Mouse (Mus musculus): ENCODE measurements around the gene Rbm18.

The Rbm18 gene

DNA sequence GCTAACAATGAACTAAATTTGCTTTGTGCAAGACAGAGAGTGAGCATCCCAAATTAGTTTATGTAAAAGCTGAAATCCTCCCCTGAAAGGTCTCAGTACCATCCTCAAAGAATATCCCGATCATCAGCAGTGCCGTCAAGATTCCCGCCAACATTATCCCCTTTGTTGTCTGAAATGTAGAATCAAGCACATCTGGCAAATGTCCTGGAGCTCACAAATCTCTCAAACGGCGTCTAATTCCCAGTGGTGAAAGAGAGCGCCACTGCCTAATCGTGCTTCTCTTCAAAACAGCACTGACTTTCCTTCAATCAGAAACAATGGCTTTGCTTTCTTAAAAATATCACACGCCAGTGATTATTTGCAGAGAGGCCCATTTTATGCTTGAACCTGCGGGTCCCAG lies 69.4 kb downstream of the Rbm18 start:
- DNase-seq: no peak
